Mouse (Mus musculus) effector memory CD4-positive, alpha-beta T cell, adult 5 months (primary cell): ENCODE results near the gene Mfsd4a. TPM values are rescaled to one million over a fixed set of nuclear protein-coding genes. Genes with fewer than 3 reads are reported as not detected.

ENCODE experiments used
- polyA plus RNA-seq: library from polyadenylated mRNA; unstranded; fragments of 100-300 nt; shearing (Covaris generic); gene quantifications from one replicate; pipeline ENCODE4 v1.2.1, GENCODE M21; 2017

Gene Mfsd4a
- polyA plus RNA-seq, result 71.5 TPM

DNA sequence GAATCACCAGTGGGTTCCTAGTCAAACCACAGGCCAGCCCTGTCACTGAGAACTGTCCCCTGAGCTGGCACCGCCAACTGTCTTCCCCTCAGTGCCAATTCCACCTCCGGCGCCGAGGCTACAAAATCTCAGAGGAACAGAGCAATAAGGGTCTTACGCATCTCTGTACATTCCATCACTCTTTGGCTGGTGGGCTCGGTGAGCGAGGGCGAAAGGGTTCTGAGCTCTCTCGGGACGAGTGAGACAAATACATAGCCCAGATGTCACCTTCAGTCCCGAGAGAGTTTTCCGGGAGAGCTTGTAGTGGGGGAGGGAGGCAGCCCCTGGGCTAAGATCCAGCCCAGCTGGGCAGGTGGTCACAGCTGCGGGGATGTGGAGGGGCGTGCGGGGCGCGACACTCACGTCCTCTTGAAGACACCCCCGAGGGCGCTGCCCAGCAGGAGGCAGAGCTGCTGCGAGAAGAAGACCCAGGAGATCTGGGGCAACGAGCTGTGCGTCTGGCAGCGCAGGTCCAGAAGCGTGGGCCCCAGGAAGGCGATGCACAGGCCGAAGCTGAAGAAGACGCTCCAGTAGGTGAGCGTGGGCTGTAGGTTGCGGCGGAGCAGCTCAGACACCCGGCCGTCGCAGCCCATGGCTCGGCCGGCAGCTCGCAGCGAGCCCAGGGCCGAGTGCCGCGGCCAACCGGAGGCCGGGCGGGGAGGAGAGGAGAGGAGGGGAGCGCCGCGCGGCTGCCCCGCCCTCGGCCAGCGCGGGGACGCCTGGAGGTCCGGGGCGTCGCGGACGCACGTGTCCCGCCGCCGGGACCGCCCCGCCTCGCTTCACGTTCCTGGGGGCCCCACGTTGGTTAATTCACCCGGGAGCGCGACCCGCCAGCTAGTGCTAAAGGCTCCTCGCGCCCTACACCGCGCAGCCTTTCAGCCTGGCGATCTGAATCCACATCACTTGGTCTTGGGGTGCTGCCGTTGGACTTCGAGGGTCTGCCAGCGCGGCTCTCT lies at the start of gene Mfsd4a:
TSS of gene Mfsd4a (minus strand) at position 802 of the 995 bp plus-strand sequence.

DNA sequence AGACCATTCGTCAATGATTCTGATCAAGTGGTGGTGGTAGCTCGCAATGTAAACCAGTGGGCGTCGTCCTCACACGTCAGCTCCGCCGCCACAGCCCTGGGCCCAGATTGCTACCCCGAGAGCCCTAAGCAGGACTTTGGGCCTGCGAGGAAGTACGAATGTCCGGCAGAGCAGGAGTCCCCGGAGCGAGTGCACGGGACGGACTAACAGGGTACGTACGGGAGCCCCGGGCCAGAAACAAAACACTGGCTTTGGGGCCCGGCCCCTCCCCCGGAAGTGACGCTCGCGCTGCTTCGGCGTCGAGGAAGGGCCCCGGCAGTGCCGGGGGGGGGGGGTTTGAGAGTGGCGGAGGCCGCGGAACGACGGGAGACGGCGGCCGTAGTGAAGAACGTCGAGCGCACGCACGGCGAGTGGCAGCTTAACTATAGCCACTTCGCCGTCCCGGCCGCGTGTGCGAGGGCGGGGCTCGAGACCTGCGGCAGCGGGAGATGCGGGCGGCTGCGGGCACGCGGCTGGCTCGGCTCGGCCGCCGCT lies 60.5 kb downstream of the Mfsd4a start, which contains the start of gene Elk4:
TSS of gene Elk4 (plus strand) at position 326 of the 534 bp plus-strand sequence.

Other genes with a start within 250 kb of the Mfsd4a start
- 74.0 TPM for gene Slc41a1, start 240.6 kb downstream of the Mfsd4a start, polyA plus RNA-seq
- gene Rab29, start 200.8 kb downstream of the Mfsd4a start, polyA plus RNA-seq, result 15.5 TPM
- gene Nucks1, start 157.5 kb downstream of the Mfsd4a start, polyA plus RNA-seq, result 55.3 TPM
- gene Slc45a3, start 105.1 kb downstream of the Mfsd4a start, polyA plus RNA-seq, result 0.15 TPM
- gene Elk4, start 60.5 kb downstream of the Mfsd4a start, polyA plus RNA-seq, result 129 TPM
- gene Cdk18, start 71.6 kb upstream of the Mfsd4a start, polyA plus RNA-seq, result not detected
- not detected for gene Lemd1, start 123.4 kb upstream of the Mfsd4a start, polyA plus RNA-seq
- not detected for gene AC124108.1, start 123.4 kb upstream of the Mfsd4a start, polyA plus RNA-seq
- gene Gm10188, start 161.7 kb upstream of the Mfsd4a start, polyA plus RNA-seq, result not detected
- gene Klhdc8a, start 230.6 kb upstream of the Mfsd4a start, polyA plus RNA-seq, result not detected
- gene Nuak2, start 248.1 kb upstream of the Mfsd4a start, polyA plus RNA-seq, result 1.4 TPM